Mouse (Mus musculus): ENCODE data around the gene Npffr2.
"Not testable (repeated sequence)": the region's sequence is repeated elsewhere in the genome, so short reads cannot be mapped to it uniquely, and the experiment has no call there.

Npffr2 gene

DNA sequence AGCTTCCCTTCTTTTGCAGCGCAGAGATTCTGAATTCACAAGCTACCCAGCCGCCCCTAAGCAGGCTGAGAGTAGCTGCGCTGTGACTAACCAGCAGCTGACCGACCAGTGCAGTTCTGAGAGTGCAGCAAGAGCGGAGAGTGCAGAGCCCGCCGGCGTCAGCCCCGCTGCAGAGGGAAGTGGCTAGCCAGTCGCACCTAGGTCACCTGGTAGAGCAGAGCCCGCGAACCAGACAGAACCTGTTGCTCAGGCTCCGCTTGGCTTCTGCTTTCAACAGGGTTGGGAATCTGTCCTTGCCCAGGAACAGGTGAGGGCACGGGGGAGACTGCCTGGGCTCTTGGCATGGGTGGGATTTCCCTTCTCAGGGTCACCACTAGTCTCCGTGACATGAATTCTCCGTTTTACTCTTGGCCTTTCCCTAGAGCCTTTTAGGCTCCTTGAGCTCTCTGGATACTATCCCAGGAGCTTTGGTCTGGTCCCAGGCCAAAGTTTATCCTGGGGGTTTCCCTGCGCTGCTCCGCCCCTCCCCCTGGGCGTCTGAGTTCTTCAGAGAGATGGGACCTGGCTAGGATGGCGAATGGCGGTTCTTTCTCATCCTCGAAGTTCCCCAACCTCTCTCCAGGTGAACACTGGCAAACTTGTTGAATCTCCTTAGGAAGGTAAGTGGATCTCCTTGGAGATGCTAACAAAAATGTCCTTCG is at the start of gene Npffr2:
TSS of gene Npffr2 (plus strand) at position 552 of the 701 bp plus-strand sequence.
- DNase-seq (ENCODE audit: low spot score in 2 of 2) = peak; percentile 17 to 21

DNA sequence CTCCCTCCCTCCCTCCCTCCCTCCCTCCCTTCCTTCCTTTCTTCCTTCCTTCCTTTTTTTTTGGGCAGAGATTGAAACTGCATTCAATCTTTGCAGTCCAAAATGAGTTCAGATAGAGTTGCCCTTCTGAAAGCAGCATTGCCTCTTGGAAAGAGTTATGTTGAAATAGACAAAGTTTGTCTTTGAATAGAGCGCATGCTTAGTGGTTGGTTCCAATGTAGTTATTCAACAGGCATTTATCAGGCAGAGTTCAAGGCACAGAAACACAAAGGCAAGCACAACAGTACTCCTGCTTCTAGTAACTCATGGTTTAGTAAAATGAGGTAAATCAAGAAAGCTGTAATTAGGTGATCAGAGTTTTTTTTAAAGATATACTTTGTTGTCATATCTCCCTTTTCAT is 34.7 kb upstream of the Npffr2 start:
- no peak for DNase-seq (ENCODE audit: low spot score in 2 of 2)

DNA sequence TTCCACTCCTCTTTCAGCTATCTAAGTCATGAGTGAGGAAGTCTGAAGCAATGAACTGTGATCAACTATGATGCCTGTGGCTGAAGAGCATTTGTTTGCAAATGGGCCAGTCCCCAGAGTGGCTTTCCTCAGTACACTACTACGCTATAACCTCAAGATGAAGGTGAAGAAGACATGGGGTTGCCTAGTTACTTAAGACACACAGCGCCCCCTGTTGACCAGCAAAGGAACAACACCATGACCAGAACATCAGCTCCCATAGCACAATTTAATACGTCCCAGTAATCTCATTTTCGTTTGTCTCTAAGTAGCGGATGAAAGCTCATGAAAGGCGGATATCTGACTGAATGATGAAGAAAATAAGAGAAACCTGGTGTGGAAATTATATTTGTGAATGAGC is 27.0 kb upstream of the Npffr2 start:
- peak in 1 of 2 experiments; percentile 2 for DNase-seq (ENCODE audit: low spot score in 2 of 2)

- DNase-seq (ENCODE audit: low spot score in 2 of 2) = no peak
Measured at GRCm38 (mm10) chr5:89518641-89519040, 8.6 kb upstream of the Npffr2 start.

GRCm38 (mm10) chr5:89526181-89526778 is 949 bp upstream of the Npffr2 start:
- DNase-seq (ENCODE audit: low spot score in 2 of 2) = no peak

DNA sequence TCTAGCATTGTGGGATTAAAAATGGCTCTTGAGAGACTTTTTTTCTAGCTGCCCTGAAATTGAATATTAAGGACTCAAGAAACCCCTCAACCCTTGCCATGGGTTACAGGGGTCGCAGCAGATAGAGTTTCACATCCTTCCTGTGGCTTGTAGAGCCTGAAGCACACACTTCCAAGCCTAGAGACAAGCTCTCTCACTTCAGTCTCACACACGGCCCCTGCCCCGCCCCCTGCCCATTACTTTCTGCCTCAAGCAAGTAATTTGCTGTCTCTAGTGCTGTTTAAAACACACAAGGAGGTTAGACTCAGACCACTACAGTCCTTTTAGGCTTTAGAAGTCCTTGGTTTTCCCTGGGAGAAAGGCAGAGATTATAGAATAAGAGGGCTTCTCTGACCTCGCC is 1.7 kb downstream of the Npffr2 start:
- DNase-seq (ENCODE audit: low spot score in 2 of 2) = no peak

GRCm38 (mm10) chr5:89529391-89529790 is 2.2 kb downstream of the Npffr2 start:
- DNase-seq (ENCODE audit: low spot score in 2 of 2) = no peak

GRCm38 (mm10) chr5:89536018-89536417 is 8.8 kb downstream of the Npffr2 start:
- DNase-seq (ENCODE audit: low spot score in 2 of 2) = no peak

GRCm38 (mm10) chr5:89542472-89542871 is 15.2 kb downstream of the Npffr2 start:
- DNase-seq (ENCODE audit: low spot score in 2 of 2) = no peak

GRCm38 (mm10) chr5:89543476-89543875 is 16.2 kb downstream of the Npffr2 start:
- DNase-seq (ENCODE audit: low spot score in 2 of 2) = peak; percentile 58 to 62

GRCm38 (mm10) chr5:89559118-89559517 is 31.9 kb downstream of the Npffr2 start:
- not testable (repeated sequence) for DNase-seq (ENCODE audit: low spot score in 2 of 2)

GRCm38 (mm10) chr5:89561381-89561780 is 34.2 kb downstream of the Npffr2 start:
- no peak for DNase-seq (ENCODE audit: low spot score in 2 of 2)

GRCm38 (mm10) chr5:89578678-89579077 is 51.4 kb downstream of the Npffr2 start:
- no peak for DNase-seq (ENCODE audit: low spot score in 2 of 2)

DNA sequence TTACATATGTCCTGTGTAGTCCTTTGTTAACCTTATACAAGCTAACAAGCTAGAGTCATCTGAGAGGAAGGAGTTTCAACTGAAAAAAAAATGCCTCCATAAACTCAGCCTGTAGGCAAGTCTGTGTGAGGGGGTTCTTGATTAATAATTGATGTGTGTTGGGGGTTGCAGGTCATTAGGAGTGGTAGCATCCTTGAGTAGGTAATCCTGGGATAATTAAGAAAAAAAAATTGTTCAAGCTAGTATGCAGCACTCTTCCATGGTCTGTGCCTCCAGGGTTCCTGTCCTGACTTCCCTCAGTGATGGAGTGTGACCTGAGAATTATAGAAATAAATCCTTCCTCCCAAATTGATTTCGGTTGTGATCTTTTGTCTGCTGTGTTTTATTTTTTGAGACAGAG is 52.0 kb downstream of the Npffr2 start:
- DNase-seq (ENCODE audit: low spot score in 2 of 2) = no peak

DNA sequence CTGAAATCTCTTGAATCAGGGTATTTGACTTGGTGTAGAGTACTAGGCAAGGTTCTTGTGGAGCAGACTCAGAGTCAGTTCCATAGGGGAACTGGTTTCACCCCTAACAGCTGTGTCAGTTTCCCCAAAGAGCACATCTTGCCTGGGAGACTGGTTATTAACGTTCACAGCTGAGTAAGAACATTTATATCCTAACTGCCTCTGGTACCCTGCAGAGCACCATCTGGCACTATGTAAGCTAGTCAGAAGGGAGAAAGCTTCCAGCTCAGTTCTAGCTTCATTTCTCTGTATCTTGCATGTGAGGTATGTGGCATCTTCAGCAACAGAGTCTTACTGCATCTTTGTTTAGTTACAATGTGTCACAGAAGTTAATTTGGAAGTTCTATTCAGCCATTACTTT is 53.9 kb downstream of the Npffr2 start:
- no peak for DNase-seq (ENCODE audit: low spot score in 2 of 2)

GRCm38 (mm10) chr5:89581742-89582366 is 54.6 kb downstream of the Npffr2 start:
- DNase-seq (ENCODE audit: low spot score in 2 of 2) = no peak

- DNase-seq (ENCODE audit: low spot score in 2 of 2) = no peak
Measured at GRCm38 (mm10) chr5:89585021-89585420, 57.8 kb downstream of the Npffr2 start.

GRCm38 (mm10) chr5:89592301-89592700 is 65.1 kb downstream of the Npffr2 start:
- no peak for DNase-seq (ENCODE audit: low spot score in 2 of 2)

GRCm38 (mm10) chr5:89611322-89612015 is 84.2 kb downstream of the Npffr2 start:
- DNase-seq (ENCODE audit: low spot score in 2 of 2) = no peak

DNA sequence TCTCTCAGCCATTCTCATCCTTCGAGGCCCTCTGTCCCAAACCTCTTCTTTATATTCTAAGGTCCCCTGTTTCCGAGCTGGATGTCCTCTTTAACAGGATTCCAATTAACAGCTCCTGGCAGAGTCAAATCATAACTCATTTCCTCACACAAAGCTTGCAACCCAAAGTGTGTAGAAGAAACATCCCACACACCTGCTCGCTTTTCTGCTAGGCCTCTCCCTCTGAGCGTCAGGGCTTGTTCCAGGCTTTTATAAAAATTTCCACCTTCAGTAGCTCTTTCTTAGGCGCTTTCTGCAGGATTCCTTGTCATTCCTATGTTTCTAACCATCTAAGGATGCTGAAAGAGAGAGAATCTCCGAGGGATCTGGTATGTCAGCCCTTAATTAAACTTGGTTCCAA is 85.0 kb downstream of the Npffr2 start:
- DNase-seq (ENCODE audit: low spot score in 2 of 2) = no peak

GRCm38 (mm10) chr5:89631599-89631998 is 104.4 kb downstream of the Npffr2 start:
- no peak for DNase-seq (ENCODE audit: low spot score in 2 of 2)
